Mouse (Mus musculus) megakaryocyte progenitor cell, adult 5-6 weeks (primary cell): ENCODE results near the gene Spi1. TPM values are rescaled to one million over a fixed set of nuclear protein-coding genes. Genes with fewer than 3 reads are reported as not detected.

Source experiments
- ATAC-seq: replicated peaks from 2 replicates; pipeline ENCODE4 v1.8.0; 2016; ENCODE audit warnings: mild to moderate bottlenecking, moderate TSS enrichment, inconsistent platforms; ENCODE audit not compliant: poor library complexity
- total RNA-seq, 2 experiments: library from RNA; stranded (forward) in 1 of 2; stranded (reverse) in 1 of 2; fragments of 157-497, 149-512 nt in 1 of 2; fragments of 200-1000 nt in 1 of 2; gene quantifications; 2 replicates each; pipeline versions ENCODE4 v1.2.3 to v1.2.4; 2015 to 2017

Gene Spi1
- total RNA-seq, 2 experiments from 2014 or later: 97.3 to 182 TPM

DNA sequence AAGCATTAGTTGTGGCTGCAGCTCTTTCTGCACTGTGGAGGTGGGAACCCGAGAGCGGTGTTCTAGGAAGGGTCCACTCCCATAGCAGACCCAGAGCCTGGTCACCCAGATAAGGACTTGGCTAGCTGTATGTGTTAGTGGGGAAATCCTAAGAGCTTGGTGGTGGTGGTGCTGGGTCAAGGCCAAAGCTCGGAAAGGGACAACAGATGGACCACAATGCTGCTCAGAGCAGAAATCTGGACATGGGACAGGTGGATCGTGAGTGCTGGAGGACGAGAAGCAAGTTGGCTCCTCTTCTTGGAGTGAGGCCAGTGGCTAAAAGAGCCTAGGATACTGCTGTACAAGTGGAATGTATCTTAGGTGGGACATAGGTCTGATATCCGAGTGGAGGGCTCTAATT lies 37.4 kb downstream of the Spi1 start:
- no peak for ATAC-seq

DNA sequence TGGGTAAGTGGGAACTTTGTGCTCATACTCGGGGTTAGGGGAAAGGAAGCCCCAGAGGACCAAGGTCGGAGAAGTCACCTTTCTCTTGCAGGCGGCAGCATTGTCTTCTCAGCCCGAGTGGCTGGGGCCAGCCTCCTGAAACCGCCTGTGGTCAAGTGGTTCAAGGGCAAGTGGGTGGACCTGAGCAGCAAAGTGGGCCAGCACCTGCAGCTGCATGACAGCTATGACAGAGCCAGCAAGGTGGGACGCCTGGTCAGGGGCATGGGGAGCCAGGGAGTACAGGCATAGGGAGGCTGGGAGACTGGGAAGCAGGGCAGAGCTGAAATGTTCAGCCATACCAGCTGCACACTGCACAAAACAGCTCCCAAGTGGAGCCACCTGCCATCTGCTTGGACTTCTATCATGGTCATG lies 38.1 kb downstream of the Spi1 start:
- no peak for ATAC-seq

DNA sequence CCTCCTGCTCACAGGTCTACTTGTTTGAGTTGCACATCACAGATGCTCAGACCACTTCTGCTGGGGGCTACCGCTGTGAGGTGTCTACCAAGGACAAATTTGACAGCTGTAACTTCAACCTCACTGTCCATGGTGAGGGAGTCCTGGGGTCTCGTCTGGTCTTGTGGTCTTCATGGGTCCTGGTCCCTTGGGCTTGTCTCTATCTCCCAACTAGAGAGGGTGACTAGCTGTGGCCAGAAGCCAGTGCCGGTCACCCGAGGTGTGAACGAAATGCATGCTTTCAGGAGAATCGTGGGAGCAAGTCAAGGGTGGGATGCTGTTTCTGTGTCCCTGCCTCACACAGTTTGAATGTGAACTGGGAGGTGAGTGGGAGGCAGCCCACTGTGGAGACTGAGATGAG lies 38.8 kb downstream of the Spi1 start:
- ATAC-seq: no peak

DNA sequence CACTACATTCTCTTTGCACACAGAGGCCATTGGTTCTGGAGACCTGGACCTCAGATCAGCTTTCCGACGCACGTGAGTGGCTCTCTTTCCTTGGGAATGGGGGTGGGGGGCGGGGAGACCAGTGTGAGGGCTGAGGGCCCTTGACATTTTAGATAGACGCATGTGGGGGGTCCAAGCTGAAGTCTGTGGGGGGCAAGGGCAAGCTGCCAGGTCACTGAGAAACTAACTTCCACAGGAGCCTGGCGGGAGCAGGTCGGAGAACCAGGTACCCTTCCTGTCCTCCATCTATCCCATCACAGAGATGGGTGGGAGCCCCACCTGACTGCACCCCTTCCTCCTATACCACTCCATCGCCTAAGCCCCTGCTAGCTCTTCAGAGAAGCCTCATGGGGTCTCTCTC lies 39.3 kb downstream of the Spi1 start:
- ATAC-seq: no peak

DNA sequence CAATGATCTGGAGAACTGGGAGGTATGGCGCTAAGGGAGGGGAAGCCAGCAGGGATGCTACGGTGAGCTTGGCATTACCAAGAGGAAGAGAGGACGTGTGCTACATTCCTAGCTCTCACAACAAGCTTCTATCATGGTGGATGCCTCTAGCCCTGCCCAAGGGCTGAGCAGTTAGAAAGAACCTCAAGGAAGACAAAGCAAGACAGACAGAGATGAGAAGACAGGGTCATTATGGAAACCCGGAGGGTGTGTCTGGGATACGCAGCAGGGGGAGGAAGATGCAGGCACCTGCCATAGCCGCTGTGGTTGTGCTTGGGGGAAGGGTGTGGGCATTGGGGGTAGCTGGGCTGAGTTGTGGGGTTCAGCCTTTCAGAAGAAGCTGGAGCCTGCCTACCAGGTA lies 41.3 kb downstream of the Spi1 start:
- no peak for ATAC-seq

DNA sequence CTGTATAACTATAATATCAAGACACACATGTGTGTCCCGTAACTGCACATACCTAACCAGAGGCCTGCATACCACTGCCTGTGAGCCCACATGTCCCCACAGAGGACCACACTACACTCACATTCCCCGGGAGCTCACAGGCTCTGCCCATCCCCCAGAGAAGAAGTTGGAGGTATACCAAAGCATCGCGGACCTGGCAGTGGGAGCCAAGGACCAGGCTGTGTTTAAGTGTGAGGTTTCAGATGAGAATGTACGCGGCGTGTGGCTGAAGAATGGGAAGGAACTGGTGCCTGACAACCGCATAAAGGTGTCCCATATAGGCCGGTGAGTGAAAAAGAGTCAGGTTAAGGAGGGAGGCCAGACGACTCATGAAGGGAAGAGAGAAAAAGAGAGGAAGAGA lies 42.9 kb downstream of the Spi1 start:
- ATAC-seq: no peak

DNA sequence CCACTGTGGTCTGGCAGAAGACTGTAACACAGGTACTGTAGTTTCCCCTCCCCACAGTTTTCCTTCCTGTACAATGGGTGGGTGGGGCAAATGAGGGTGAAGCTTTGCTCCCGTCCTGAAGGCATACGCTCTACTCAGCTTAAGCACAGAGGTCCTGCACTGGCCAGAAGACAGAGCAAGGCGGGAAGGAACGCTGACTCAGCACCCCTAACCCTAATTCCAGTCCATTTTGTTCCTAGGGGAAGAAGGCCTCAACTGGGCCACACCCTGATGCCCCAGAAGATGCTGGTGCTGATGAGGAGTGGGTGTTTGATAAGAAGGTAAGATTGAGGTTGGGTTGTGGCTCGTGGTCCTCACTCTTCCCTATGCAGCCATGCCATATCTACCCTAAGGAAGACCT lies 46.6 kb downstream of the Spi1 start:
- no peak for ATAC-seq

DNA sequence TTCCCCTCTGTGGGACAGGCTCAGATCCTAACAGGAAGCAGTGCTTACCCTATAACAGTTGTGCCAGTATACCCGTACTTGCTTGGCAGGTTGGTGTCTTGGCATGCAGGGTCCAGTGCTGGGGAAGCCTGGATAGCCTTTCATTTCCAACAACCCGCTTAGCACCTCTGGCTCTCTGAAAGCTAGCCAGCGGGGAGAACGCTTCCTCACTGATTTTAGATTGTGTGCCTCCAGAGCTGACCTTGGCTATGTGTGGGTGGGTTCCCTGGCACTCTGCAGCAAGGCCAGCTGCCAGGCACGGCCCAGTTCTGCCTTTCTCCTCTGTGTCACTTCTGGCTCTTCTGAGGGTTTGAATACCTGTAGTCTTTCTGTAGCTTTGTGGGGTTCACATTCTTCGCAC lies 47.9 kb downstream of the Spi1 start:
- no peak for ATAC-seq

DNA sequence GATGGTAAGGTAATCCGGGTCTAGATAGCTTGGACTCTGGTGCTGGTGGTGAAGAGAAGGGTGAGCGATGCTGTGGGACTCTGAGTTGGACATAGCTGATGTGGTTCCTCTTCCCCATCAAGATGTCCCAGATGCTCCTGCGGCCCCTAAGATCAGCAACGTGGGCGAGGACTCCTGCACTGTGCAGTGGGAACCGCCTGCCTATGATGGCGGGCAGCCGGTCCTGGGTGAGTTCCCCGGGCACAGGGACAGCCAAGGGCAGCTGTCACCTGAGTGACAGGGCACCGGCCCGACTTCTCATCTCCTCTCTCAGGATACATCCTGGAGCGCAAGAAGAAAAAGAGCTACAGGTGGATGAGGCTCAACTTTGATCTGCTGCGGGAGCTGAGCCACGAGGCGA lies 49.1 kb downstream of the Spi1 start:
- ATAC-seq: no peak

DNA sequence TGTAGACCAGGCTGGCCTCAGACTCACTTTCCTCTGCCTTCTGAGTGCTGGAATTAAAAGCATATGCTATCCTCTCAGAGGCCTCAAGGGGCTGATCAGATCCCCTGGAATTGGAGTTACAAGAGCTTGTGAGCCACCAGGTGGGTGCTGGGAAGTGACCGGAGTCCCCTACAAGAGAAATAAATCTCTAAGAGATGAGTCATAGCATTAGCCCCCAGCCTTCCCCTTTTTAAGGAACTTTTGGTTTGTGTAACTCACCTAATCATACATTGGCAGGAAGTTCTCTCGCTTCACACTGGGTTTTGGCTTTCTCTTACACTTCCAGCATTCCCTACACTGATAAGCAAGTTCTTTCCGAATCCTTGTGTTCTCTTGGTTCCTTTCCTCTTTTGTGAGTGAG lies 49.8 kb downstream of the Spi1 start:
- ATAC-seq: peak; percentile 55

DNA sequence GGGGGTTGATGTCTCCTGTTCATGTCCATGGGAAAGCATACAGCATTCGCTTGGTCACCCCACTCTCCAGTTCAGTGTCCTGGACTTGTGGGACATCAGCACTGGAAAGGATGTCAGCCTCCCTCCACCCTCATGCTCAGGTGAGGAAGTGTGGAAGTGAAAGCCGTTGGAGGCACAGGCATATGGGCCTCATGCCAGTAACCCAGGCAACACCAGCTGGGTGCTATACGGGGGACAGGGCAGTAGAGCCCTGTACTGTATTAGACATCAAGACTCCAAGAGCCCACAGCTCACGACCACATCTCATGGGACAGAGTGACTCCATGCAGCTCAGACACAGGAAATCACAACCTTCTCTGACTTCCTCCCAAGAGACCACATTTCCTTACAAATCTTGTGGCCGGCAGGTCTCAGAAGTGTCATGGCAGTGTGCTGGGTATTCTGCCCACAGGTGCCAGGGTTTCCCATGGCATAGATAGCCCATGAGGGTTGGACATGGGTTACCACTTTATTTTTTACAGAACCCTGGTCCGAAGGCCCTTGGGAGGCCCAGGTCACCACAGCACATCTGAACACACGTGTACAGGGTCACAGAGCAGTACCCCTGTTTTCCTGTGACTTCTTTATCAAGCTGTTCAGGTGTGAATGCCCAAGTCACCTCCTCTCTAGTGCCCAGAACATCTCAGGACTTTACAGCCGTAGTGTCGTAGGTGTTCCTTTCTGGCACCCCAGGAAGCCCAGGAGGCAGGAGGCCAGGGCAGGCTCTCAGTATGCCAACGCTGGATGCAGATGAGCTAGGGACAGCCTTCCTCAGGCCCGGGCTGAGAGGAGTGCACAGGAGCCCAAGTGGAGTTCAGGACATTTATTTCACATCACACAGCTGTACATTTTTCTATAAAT lies 54.6 kb downstream of the Spi1 start:
- peak; percentile 30 for ATAC-seq

DNA sequence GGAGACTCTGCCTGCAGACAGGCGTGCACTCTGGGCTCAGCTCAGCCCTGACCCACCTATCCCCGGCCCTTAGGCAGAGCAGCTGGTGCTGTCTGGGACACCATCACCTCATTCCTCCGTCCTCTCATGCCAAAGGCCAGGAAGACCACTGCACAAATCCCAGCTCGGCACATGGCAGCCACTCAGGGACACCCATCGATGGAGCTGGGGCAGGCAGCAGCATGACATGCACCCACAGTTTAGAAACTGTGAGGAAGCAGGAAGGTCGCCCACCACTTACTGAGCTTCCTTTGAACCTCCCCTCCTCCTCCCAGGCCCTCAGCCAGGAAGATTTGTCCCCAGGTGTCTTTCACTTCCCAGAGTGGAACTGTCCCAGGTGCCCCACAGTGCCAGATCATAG lies 55.3 kb downstream of the Spi1 start:
- ATAC-seq: no peak

DNA sequence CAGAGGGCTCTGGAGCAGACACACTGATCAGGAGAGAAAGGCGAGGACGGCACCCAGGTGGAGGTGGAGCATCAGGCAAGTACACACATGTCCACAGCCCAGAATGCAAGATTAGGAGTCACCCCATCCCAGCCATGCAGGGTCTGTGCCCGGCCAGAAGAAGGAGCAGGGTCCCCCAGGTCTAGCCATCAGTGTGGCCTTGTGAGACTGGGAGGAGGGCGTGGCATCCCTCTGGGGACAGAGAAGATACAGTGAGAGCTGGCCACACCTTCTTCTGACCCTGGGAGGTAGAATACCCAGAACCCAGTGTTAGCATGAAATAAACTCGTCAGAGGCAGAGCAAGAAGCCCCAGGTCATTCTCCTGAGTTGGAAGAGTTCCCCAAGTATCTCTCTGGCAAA lies 57.1 kb downstream of the Spi1 start:
- no peak for ATAC-seq

DNA sequence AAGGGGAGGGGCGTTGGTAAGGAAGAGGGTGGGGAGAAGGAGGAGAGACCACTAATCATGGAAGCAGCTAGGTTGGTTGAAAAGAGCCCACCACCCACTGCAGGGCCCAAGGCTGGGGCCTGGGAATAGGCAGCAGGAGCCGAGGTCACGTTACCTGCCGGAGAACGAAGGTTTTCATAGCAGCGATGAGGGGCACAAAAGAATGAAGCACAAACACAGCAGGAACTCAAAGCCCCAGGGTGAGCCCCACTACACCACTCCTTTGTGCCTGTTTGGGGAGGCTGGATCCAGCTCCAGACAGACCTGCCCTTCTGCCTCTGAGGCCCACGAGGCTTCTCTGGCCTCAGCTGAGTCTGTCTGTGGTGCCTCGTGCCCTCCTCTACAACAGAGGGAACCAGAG lies 57.6 kb downstream of the Spi1 start:
- no peak for ATAC-seq

DNA sequence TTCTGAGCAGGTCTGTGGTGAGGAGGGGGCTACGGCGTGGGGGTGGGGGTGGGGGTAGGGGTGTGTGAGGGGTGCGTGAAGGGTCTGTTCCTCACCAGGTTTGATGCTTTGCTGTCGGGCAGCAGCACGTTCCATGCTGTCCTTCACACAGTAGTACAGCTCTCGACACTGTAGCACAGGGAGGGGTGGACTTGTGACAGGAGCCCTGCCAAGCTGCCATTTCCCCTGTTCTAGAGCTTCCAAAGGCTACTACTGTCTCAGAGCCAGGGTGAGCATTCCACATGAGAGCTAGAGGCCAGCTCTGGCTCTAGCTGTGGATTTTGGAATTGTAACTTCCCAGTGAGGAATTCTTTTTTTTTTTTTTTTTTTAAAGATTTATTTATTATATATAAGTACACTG lies 60.7 kb downstream of the Spi1 start:
- ATAC-seq: no peak

DNA sequence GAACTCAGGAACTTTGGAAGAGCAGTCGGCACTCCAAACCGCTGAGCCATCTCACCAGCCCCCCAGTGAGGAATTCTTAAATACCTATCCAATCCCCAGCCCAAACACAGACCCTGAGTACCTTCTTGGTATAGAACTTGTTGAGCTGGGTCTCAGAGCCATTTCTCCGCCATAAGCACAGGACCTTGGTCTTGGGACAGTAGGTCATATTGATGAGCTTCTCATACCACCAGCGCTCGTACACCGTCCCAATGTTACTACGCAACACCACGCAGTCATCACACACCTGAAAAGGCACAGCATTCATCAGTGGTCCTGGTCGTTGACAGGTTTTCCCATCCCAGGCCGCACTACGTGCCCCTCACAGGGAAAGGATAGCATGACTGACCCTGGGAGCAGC lies 61.2 kb downstream of the Spi1 start:
- ATAC-seq: no peak

DNA sequence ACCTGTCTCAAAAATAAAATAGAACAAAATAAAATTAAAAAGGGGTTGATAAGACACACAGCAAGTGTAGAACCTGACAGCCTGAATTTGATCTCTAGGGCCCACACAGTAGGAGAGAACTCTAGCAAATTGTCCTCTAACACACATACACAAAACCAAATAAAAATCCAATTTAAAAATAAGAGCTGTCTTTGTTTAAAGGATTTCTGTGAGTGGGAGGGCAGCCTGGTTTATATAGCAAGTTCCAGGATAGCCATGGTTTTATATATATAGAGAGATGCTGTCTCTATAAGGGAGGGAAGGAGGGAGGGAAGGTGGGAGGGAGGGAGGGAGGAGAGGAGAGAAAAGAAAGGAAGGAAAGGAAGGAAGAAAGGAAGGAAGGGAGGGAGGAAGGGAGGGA lies 65.9 kb downstream of the Spi1 start:
- ATAC-seq: no peak

DNA sequence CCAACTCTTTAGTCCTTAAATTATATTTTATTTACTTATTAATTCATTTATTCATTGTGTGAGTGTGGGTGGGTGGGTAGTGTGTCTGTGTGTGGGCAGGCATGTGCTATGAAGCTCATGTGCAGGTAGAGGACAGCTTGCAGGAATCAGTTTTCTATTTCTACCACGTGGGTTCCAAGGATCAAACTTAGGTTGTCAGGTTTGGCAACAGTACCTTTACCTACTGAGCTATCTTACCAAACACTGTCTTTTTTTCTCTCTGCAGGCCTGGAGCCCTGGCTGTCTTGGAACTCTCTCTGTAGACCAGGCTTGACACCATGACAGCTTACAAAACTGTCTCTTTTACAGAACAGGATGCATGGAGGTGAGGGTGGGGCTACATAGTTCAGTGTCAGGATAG lies 69.1 kb downstream of the Spi1 start:
- ATAC-seq: no peak

DNA sequence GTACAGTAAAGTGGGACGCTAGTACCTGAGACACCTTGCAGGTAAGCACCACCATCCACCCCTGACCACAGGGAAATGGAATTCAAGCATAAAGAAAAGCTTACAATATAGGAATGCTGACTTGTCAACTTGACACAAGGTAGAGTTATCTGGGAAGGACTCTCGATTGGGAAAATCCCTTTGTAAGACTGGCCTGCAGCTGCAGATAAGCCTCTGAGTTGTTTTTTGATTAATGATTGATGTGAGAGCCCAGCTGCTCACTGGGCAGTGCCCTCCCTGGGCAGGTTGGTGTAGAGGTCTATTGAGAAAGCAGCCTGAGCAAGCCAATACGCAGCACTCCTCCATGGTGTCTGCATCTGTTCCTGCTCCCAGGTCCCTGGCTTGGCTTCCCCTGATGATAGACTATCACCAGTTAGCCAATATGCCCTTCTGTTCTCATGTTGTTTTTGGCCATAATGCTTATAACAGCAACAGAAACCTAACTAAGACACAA lies 70.7 kb downstream of the Spi1 start:
- no peak for ATAC-seq

DNA sequence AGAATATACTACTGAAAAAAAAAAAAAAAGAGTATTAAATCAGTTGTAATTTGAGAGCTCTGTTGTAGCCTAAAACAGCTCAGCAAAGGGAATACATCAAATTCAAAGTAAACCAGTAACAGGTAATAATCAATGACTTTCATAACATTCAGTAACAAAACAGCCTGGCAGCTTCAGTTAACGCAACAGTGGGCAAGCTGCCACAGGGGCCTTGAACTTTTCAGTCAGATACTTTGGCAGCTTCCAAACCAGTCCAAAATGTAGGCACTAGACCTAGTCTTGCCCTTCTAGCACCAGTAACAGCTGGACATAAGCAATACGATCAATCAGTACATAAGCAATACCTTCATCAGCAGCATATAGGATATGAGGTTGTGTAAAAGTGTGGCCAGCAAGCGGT lies 71.9 kb downstream of the Spi1 start:
- no peak for ATAC-seq

DNA sequence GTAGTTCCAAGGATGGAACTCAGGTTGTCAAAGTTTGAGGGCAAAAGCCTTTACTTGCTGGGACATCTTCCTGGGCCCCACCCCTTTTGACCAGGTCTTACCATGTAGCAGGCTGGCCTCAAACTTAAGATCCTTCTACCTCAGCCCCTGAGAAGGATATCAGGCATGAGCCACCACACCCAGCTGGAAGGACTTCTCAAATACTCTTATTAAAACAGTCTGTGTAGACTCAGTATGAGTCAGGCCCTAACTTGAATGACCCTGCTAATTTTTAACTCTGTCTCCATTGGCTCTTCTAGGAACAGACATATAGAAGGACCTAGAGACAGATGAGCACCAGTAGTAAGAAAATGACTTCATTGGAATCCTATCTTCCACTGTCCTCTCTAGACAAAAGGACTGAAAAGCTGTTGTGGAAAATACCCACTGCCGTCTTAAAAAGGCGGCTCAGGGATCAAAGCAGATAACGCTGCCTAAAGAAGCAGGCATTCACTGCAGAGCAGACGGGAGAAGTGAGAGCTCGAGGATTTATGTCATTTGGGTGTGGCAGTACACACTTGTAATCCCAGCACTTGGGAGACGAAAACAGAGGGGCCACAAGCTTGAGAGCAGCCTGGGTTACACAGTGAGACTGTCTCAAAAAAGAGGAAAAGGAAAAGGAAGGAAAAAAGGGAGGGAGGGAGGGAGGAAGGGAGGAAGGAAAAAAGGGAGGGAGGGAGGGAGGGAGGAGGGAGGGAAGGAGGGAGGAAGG lies 75.0 kb downstream of the Spi1 start:
- ATAC-seq: no peak

DNA sequence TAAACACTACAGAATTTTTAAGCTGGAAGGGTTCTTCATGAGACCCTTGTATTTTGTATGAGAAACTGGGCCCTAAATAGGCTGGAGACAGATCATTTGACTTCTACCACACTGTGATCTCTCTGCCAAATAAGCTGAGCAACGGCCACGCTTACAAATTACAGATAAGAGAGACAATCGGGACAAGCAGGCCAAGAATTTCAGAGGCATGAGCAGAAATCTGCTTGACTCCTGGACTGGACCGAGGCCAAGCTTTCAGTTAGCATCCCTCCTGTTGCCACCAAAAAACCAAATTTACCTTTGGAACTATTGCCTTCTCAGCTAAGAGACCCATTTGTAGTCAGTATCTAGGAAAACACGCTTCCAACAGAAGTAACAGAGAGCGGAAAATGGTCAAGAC lies 78.4 kb downstream of the Spi1 start:
- no peak for ATAC-seq
